Mouse (Mus musculus) CD8-positive naive resting alpha-beta T cell, adult 2 months (primary cell): ENCODE measurements around the gene Carmil3.

ENCODE experiments used
- DNase-seq, 2 experiments: peaks; one replicate each; pipeline ENCODE4 v3.0.0; 2022; ENCODE audit warnings: low read depth in 2 of 2, low spot score in 2 of 2

The Carmil3 gene

DNA sequence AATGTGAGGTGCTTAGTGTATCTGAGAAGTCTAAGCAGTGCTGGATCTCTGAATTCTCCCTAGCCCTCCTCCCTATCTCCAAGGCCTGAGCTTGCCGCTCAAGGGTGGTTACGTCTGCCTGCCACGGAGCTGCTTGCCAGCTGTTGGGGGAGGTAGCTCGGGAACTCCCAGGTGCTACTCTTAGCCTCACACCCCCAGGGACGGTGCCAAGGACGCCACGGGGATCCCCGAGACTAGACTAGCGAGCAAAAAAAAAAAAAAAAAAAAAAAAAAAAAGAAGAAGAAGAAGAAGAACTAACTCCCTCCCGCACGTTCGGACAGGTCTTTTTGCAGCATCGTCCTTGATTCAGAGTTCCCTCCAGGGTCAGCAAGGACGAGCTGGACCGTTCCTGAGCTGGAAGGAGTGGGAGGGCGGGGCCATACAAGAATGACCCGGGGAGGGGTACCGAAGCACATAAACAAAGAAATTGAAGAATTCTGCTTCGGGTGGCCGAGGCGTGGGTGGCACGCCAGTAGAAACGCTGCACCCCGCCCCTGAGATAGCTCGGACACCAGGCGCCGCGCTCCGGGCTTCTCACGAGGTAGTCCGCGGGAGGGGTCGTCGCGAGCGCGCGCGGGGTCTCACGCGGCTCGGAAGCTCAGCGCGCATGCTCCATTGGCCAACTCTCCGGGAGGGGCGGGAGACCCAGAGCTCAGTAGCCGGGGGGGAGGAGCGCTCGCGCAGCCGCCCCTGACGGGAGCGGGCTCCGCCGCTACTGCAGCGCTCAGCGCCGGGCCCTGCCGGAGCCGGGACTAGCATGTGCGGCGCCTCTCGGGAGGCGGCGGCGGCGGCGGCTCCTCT lies at the start of gene Carmil3:
Gene Carmil3 (plus strand): TSS at position 291 of the 841 bp plus-strand sequence.
- peak; percentile 28 to 35 for DNase-seq

DNA sequence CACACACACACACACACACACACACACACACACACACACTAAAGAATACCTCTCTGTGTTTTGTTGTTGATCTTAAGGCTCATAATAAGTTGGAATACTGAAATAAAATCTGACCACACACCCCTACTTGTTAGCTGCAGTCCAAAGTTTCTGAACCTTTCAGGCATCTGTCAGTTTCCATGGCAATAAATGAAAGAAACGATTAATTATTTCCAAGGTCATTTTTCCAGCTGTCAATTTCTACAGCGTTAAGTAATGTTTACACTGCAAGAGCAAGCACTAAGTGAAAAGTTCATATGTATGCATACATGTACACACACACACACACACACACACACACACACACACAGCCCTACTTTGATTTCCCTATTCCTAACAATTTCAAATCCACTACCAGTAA lies 32.8 kb upstream of the Carmil3 start:
- DNase-seq = no peak

DNA sequence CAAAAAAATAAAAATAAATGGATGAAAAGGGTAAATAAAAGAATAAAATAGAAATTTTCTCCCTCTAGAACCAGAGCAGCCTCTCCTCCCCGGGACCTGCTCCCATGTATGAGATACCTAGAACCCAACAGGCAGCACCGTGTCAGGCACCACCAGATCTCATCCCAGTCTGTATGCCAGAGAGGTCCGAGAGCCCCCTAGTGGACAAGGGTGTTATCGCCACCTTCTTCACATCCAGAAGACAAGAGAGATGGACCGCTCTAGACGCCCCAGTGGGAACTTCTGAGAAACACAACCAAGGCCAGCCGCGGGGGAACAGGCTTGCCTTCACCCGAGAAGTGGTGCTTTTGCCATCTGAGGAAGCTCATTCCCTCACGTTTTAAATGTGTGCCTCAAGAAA lies 32.2 kb upstream of the Carmil3 start:
- DNase-seq = peak; percentile 49 to 69

DNA sequence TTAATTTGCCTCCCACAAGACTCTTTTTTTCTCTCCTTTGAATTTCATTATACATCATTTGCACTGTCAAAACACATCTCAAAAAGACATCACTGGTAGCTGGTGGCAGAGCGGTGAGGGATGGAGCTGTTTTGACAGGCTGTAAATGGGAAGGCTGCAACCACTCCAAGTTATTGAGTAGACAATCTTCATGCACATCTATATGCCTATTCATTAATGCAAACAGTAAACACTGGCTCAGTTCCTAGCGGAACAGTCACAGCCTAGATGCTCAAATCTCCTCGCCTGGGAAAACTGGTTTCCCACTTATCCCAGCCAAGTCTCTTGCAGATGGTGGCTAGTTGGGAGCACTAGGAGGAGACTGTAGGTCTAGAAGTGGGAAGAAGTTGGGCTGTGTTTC lies 31.7 kb upstream of the Carmil3 start:
- DNase-seq = no peak

DNA sequence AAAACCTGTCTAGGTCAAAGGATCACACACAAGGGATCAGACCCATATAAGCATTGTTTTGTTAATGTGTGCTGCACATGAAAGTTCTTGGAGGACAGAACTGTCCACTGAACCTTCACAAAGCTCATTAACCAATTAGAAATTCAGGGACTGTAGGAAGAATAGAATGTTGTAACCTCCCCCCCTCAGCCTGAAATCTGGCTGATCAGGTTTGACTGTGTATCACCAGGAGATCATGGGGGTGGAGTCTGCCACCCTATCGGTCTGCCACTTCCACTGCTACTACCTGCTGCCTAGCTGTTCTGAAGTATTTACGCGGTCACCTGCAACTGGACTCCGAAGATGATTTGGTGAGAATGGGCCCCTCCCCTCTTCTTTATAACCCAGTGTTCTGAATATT lies 30.7 kb upstream of the Carmil3 start:
- DNase-seq = no peak

DNA sequence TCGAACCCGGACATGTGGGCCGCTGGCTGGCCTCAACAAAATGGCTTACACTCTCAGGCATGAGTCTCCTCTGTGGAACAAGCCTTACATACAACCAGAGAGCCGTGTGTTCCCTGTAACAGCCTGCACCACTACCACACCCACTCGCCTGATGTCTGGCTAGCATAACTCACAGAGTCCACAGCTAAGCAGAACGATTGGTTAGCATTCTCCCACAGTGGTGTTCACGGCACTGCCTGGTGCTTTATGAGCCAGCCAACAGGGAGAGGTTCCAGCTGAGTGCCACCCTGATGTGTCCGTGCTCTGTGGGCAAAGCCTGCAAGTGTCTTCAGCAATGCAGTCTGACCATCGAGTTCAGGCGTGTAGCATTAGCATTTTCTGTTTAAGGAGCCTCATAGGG lies 30.2 kb upstream of the Carmil3 start:
- no peak for DNase-seq

DNA sequence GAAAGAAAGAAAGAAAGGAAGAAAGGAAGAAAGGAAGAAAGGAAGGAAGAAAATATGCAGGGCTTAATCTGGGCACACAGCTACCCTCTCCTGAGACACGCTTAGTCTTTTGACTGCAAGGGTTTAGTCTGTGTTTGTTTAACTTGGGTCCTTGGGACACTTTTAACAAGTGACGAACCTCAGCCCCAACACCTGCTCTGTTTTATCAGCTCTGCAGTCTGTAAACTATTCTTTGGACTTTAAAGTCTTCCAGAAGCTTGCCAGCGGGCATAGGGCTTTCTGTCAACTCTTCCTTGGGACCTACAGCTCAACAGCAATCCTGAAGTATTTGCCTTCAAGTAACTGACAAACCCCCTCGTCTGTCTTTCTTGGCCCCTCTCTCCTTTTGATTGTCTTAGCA lies 28.7 kb upstream of the Carmil3 start:
- DNase-seq = no peak

DNA sequence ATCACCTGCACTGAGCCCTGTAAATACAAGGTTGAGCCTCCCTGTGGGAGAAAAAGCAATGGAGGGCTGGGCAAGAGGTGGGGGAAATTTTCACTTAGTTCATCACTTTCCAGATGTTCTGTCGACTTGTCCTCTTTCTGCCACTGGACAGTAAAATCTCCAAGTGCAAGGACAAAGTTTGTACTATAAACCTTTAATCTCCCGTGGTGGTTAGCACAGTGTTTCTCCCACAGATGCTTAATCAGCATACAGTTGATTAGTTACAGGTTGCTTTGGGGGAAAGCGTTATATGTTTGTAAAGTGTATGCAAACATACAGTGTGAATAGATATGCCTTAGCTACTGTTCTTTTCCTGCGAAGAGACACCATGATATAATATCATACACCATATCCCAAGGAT lies 24.0 kb upstream of the Carmil3 start:
- DNase-seq = no peak

DNA sequence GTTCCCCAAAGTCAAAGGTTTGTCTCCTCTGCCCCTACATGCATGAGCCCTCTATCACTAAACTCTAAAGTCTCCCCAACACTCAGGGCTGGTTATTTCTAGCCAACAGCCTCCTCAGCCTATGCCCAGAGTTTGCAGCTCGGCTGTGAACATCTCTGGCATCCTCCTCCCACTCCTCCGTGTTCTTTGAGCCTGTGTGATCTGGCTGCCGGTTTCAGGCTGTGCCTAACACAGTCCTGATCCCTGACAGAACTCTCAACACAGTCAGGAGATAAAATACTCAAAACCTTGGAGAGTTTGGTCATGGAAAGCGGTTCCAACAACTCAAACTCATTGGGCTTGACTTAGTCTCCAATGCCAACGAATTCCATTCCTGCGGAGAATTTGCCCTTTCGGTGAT lies 23.3 kb upstream of the Carmil3 start:
- no peak for DNase-seq

DNA sequence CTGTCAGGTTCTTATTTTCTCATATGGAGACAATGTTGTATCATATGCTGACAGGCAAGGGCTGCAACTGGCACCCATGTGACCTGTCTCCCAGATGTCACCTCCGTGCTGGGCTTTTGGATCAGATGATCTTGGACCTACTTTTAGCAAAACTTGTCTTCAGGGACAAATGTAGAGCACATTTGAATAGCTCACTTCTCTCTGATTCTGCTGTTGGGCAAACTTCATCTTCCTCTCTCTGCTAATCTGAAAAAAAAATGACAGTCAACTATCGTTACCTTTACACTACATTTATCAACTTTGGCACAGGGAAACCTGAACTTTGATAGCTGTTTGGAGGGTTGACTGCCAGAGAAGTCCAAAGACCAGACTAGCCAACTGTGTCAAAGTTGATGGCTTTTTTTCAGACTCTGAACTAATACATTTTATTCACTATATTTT lies 22.1 kb upstream of the Carmil3 start:
- no peak for DNase-seq

DNA sequence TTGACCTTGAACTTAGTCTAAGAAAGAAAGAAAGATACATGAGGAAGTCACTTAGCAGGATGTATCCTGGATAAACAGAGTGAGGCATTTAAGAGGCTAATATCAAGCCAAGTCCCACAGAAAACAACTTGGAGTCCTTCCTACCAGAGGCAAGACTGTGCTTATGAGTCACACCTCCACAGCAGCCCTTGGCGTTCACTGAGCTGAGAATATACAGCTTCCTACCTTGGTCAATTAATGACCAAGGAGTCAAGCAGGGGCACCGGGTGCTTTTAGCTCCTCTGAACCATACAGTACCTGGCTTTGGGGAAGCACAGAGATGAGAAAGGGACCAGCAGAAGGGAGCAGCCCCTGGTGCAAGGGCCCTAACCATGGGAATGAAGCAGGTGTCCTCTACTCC lies 21.4 kb upstream of the Carmil3 start:
- DNase-seq = no peak

DNA sequence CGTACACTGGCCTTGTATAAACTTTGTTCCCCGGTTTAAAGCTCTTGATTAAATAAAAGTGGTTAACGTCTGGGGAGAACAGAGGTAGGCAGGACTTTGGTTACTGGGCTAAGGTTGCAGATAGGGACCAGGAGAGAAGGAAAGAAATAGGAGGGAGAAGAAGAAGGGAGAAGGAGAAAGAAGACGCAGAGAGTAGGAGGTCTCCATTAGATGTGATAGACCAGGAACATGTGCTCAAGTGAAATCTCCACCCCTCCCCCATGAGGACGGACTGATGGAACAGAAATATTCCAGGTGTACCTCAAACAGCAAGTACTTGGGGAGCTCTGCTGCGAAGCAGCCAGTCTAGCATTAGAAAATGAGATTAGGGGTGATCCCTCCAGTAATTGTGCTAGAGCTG lies 20.6 kb upstream of the Carmil3 start:
- no peak for DNase-seq

DNA sequence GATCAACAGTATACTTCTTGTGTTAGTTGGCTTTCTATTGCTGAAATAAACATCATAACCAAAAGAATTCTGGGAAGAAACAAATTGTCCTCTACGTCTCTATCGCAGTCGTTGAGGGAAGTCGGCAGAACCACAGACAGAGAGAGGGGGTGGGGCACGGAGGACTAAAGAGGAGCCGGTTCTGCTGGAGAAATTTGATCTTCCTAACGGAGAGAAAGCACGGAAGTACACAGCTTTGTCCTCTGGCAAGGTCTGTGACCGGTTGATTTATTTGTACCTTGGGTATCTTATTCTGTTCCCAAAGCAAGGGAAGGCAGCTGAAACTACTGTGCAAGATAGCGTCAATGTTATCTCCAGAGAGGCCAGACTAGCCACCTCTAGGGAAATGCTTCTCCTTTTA lies 19.6 kb upstream of the Carmil3 start:
- DNase-seq = no peak

DNA sequence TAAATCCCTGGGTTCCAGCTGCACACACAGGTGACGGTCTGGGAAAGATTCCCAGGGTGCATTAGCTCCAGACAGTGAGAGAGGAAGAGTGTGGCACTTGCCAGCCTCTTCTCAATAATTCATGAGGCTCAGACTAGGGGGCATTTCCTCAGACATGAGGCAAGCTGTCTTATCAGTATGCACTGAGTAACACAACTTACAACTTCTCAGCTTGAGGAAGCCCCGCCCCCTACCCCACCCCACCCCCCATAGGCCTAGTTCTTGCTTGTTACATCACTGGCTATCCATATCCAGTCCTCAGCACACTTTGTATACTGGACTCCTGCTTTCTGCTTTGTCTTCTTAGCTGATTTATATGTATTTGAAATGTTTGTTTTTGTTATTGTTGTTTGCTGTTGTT lies 14.8 kb upstream of the Carmil3 start:
- DNase-seq = no peak

DNA sequence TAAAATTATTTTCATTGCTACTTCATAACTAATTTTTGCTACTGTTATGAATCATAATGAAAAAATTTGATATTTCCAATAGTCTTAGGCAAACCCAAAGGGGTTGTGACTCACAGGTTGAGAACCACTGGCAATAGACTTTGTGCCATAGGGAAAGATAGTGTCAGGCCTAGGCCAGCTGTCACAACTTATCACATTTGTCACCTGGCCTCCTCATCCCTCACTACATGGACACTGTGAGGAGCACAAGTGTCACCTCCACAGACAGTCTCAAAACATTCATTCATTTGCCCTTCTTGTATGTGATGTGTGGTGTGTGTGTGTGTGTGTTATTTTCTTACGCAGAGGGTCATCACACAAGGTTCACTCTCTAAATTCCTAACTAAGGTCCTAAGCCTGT lies 13.0 kb upstream of the Carmil3 start:
- DNase-seq = no peak

DNA sequence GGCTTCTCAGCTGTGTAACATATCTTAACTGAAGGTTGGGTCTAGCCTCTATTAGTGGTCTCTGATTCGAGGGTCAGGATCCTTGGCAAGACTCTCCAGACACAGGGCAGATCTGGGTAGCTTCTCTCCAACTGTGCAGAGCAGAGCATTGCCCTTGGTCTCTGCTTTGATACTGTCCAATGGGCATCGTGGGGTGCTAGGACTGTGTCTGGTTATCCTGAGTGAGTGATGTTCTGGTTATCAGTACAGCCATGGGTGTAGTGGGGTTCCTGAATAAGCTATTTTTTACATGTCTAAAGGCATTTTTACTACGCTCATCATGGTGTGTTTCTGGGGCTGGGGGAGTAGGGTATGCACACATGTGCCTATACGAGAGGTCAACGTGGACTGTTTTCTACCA lies 12.6 kb upstream of the Carmil3 start:
- DNase-seq = no peak

DNA sequence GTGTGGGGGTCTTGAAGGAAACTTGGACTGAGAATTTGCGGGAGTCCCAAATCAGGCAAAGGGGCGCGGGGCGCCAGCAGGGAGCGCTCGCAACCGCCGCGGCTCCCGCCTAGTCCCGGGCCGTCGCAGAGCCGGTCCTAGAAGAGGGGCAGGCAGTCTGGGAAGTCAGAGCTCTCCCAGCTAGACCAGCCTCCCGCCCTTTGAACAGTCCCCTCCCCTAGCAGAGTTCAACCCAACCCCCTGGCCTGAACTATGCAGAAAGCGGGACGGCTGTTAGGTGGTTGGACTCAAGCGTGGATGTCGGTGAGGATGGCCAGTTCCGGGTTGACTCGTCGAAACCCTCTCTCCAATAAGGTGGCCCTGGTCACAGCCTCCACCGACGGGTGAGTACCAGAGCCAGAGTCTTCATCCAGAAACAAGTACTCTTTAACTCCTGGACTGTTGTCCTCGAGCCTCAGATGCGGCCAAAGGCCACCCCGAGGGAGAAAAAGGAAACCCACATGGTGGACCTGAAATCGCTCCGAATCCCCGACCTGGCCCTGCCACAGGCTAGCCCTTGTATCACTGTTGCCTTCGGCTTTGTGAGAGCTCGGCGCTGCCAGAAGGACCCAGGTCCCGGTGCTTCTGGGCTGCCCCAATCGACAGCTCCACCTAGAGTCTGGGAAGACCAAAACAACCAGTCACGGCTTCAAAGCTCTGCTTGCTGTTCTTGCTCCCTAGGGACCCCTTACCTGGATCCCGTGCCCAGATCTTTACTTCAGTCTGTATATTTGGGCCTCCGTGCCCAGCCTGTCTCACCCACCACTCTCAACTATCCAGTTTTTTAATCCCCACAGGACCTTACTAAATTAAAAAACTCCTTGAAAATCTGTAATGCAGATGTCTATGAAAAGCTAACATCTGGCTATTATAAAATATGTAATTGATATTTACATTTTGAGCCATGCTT lies 11.5 kb upstream of the Carmil3 start, which contains the start of gene Dhrs4:
Gene Dhrs4 (plus strand): TSS at position 108 of the 949 bp plus-strand sequence.
- peak; percentile 75 to 79 for DNase-seq

DNA sequence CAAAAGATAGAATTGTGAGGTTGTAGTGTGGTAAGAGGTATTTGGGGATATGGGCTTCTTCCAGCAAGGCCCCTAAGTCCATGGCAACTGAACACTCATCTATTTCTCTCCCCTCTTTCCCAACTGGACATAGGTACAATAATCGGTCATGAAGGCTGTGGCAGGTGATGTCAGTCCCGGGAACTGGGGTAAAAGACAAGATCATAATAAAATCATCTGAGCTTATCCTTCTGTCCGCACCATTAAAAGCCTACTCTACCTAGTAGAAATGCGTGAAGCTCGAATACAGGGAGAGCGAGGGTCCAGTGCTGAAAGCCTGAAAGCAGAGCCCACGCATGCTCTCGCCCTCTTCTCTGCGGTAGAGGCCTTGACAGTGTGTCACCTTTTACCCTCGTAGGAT lies 10.8 kb upstream of the Carmil3 start:
- no peak for DNase-seq

DNA sequence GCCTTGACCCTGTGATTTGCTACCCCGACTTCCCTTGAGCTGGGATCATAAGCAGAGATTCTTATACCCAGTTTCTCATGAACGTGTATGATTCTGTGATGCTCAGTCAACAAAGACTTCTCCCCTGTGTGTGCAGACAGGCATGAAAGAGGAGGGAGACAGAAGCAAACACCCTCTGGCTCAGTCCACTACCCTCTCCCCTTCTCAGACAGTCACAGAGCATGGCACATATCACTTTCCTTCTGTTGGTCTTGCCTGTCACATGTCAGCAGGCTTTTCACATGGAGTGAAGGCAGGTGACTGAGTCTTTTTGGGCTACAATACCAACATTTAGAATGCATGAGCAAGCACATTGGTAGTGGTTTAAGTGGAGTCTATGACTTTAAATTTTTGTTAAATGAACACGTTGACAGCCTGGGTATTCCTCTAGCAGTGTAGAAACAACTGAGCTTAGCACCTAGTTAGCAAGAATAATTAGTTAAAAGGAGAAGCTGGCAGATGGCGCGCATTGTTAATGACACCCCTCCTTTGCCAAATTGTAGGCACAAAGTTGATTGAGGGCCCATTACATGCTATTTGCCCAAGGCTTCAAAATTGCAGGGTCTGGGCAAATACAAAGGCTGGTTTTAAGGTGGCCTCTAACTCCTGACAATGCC lies 5.9 kb upstream of the Carmil3 start:
- DNase-seq = no peak

DNA sequence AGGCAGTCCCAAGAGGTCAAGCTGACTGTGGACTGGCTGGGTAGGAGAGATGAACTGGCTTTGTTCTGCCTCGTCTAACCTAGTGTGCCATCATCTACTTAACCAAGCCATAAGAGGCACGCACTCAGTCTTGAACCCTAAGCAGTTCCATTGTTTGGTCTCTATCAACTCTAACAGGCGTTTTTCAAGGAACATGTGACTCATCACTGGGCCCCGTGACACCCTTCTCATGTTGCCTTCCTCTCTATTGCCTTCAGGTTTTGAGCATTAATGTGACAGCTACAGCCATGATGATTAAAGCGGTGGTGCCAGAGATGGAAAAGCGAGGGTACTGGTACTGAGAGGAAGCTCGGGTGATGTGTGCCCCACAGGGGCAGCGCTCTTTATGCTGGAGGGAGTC lies 3.6 kb upstream of the Carmil3 start:
- DNase-seq = no peak

DNA sequence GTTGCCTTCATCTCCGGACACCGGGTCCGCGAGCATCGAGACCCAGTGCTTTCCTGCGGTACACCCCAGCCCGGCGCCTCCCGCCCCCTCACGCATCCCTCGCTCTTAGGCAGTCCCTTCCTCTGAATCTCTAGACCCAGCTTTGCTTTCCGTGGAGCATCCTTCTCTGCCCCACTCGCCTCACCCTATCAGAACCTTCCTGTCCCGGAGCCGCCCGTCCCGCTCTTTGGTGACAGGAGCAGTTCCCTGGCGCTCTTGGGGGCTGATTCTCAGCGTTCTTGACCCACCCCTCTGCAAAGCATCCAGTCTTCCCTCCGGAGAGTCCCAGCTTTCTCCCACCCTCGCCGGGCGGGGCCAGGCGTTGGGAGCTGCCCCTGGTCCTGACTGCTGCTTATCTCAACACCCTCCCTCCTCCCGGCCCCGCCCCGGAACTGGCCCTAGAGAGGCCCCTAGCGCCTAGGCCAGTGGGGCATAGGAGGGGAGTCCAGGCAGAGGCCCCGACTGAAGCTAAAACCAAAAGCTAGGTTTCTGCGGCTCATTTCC lies 911 bp downstream of the Carmil3 start:
- peak in 1 of 2 experiments; percentile 14 for DNase-seq
